Mouse (Mus musculus) C2C12 (cell line): ENCODE measurements at regions not wholly inside any gene's neighbourhood (a gene's known extent, or its start where the extent isn't known, plus 50 kb on each side); places are given as distances from the start of the nearest gene placed in this dataset.

Experiments
- CEBPB ChIP-seq: IDR thresholded peaks from one replicate; pipeline ENCODE4 v1.6.1; 2011; ENCODE audit warnings: low read depth, mild to moderate bottlenecking, control low read depth, moderate library complexity
- CTCF ChIP-seq: IDR thresholded peaks from one replicate; pipeline ENCODE4 v1.5.1; 2011; ENCODE audit not compliant: control insufficient read depth, insufficient read depth, insufficient read length
- MAX ChIP-seq: IDR thresholded peaks from one replicate; pipeline ENCODE4 v1.6.1; 2011; ENCODE audit warnings: mild to moderate bottlenecking, control low read depth
- MYOD1 ChIP-seq: IDR thresholded peaks from one replicate; pipeline ENCODE4 v1.6.1; 2011; ENCODE audit warnings: low read depth; ENCODE audit not compliant: control insufficient read depth, insufficient read length
- MYOG ChIP-seq: IDR thresholded peaks from one replicate; pipeline ENCODE4 v1.6.1; 2011; ENCODE audit not compliant: control insufficient read depth, insufficient read length; ENCODE audit errors: extremely low read depth
- USF1 ChIP-seq: IDR thresholded peaks from one replicate; pipeline ENCODE4 v1.6.1; 2011; ENCODE audit warnings: low read depth, mild to moderate bottlenecking, control low read depth, moderate library complexity

GRCm38 (mm10) chr13:110599666-110600065 lies 204.8 kb downstream of the Plk2 start:
- TF ChIP-seq USF1 (no peak), CTCF (no peak), MAX (no peak), CEBPB (no peak), MYOD1 (no peak), MYOG (no peak)
